Mouse (Mus musculus): ENCODE data around the gene Olfr974. TPM values are rescaled to one million over a fixed set of nuclear protein-coding genes. Genes with fewer than 3 reads are reported as not detected.
"Not testable (repeated sequence)": the region's sequence is repeated elsewhere in the genome, so short reads cannot be mapped to it uniquely, and the experiment has no call there.

Gene Olfr974
- polyA plus RNA-seq (2014; fragmentation: Nextera tagmentation; extraction: Ambion mirVana), result not detected in 2 replicates

- no peak within 1 kb of the TSS for H3K27ac ChIP-seq (ENCODE audit: low read depth, low read length)
- H3K9ac ChIP-seq (ENCODE audit: low read depth, low read length), result no peak within 1 kb of the TSS
- no peaks in the 10 kb centered on the region for H3K27me3 ChIP-seq (ENCODE audit: control insufficient read depth, insufficient read depth, low read length)
- no peak within 1 kb of the TSS for H3K4me3 ChIP-seq (ENCODE audit: low read depth, low read length)
- no peaks in the 10 kb centered on the region for H3K36me3 ChIP-seq (ENCODE audit: control insufficient read depth, insufficient read depth, low read length)
- no peaks in the 10 kb centered on the region for H3K9me3 ChIP-seq (replicated peaks; ENCODE audit: control insufficient read depth, low read length)
- no peak within 1 kb of the TSS for H3K4me2 ChIP-seq
- no peaks in the 10 kb centered on the region for H3K4me1 ChIP-seq (ENCODE audit: control insufficient read depth, insufficient read depth, low read length)
- 86% methylated on average over 1 of the region's 1 CpGs for WGBS (ENCODE audit: insufficient replicate concordance)
- no peak for ATAC-seq (replicated peaks; ENCODE audit: insufficient number of reproducible peaks, low FRiP score, low TSS enrichment)
These were observed at the start of gene Olfr974 for GRCm38 (mm10) chr9:39937201-39937600. Gene Olfr974 (plus strand): TSS chr9:39937501.

- H3K36me3 ChIP-seq (ENCODE audit: control insufficient read depth, insufficient read depth, low read length), result no peaks in the 10 kb centered on the region
- H3K4me3 ChIP-seq (ENCODE audit: low read depth, low read length), result no peak overlapping the region
- no peak overlapping the region for H3K9ac ChIP-seq (ENCODE audit: low read depth, low read length)
- no peak overlapping the region for H3K27ac ChIP-seq (ENCODE audit: low read depth, low read length)
- 70% methylated on average over 6 of the region's 6 CpGs for WGBS (ENCODE audit: insufficient replicate concordance)
- ATAC-seq (replicated peaks; ENCODE audit: insufficient number of reproducible peaks, low FRiP score, low TSS enrichment), result no peak
- no peaks in the 10 kb centered on the region for H3K9me3 ChIP-seq (replicated peaks; ENCODE audit: control insufficient read depth, low read length)
- no peak overlapping the region for H3K4me2 ChIP-seq
- H3K27me3 ChIP-seq (ENCODE audit: control insufficient read depth, insufficient read depth, low read length), result no peaks in the 10 kb centered on the region
- no peaks in the 10 kb centered on the region for H3K4me1 ChIP-seq (ENCODE audit: control insufficient read depth, insufficient read depth, low read length)
These were observed 32.2 kb upstream of the Olfr974 start for GRCm38 (mm10) chr9:39905106-39905505.

- Histone ChIP-seq H3K4me1 (ENCODE audit: control insufficient read depth, insufficient read depth, low read length) (no peaks in the 10 kb centered on the region), H3K27ac (ENCODE audit: low read depth, low read length) (no peak within 1 kb of the TSS), H3K4me3 (ENCODE audit: low read depth, low read length) (no peak within 1 kb of the TSS), H3K9ac (ENCODE audit: low read depth, low read length) (no peak within 1 kb of the TSS), H3K36me3 (ENCODE audit: control insufficient read depth, insufficient read depth, low read length) (no peaks in the 10 kb centered on the region), H3K9me3 (replicated peaks; ENCODE audit: control insufficient read depth, low read length) (no peaks in the 10 kb centered on the region), H3K4me2 (no peak within 1 kb of the TSS), H3K27me3 (ENCODE audit: control insufficient read depth, insufficient read depth, low read length) (no peaks in the 10 kb centered on the region)
- ATAC-seq (replicated peaks; ENCODE audit: insufficient number of reproducible peaks, low FRiP score, low TSS enrichment), result no peak
- WGBS (ENCODE audit: insufficient replicate concordance), result 65% methylated on average over 2 of the region's 2 CpGs
These were observed 30.3 kb upstream of the Olfr974 start, which contains the start of gene Olfr229 for GRCm38 (mm10) chr9:39907036-39907435. Gene Olfr229 (plus strand): TSS chr9:39907336.

- no peak overlapping the region for H3K4me2 ChIP-seq
- ATAC-seq (replicated peaks; ENCODE audit: insufficient number of reproducible peaks, low FRiP score, low TSS enrichment), result no peak
- no peaks in the 10 kb centered on the region for H3K9me3 ChIP-seq (replicated peaks; ENCODE audit: control insufficient read depth, low read length)
- H3K9ac ChIP-seq (ENCODE audit: low read depth, low read length), result no peak overlapping the region
- H3K4me3 ChIP-seq (ENCODE audit: low read depth, low read length), result no peak overlapping the region
- H3K4me1 ChIP-seq (ENCODE audit: control insufficient read depth, insufficient read depth, low read length), result no peaks in the 10 kb centered on the region
- no peaks in the 10 kb centered on the region for H3K27me3 ChIP-seq (ENCODE audit: control insufficient read depth, insufficient read depth, low read length)
- 66% methylated on average over 3 of the region's 3 CpGs for WGBS (ENCODE audit: insufficient replicate concordance)
- H3K36me3 ChIP-seq (ENCODE audit: control insufficient read depth, insufficient read depth, low read length), result no peaks in the 10 kb centered on the region
- H3K27ac ChIP-seq (ENCODE audit: low read depth, low read length), result no peak overlapping the region
These were observed 27.4 kb upstream of the Olfr974 start for GRCm38 (mm10) chr9:39909939-39910338.

- not testable (repeated sequence) for H3K4me3 ChIP-seq (ENCODE audit: low read depth, low read length); H3K27me3 ChIP-seq (ENCODE audit: control insufficient read depth, insufficient read depth, low read length); H3K9ac ChIP-seq (ENCODE audit: low read depth, low read length); ATAC-seq (replicated peaks; ENCODE audit: insufficient number of reproducible peaks, low FRiP score, low TSS enrichment); H3K9me3 ChIP-seq (replicated peaks; ENCODE audit: control insufficient read depth, low read length); H3K36me3 ChIP-seq (ENCODE audit: control insufficient read depth, insufficient read depth, low read length); H3K27ac ChIP-seq (ENCODE audit: low read depth, low read length); H3K4me2 ChIP-seq; H3K4me1 ChIP-seq (ENCODE audit: control insufficient read depth, insufficient read depth, low read length)
- WGBS (ENCODE audit: insufficient replicate concordance), result no CpG with 5 or more reads among the region's 4 CpGs
These were observed 9.1 kb upstream of the Olfr974 start for GRCm38 (mm10) chr9:39927975-39928836.

GRCm38 (mm10) chr9:39928837-39929236 lies 8.5 kb upstream of the Olfr974 start:
- ATAC-seq (replicated peaks; ENCODE audit: insufficient number of reproducible peaks, low FRiP score, low TSS enrichment); H3K4me2 ChIP-seq; H3K4me1 ChIP-seq (ENCODE audit: control insufficient read depth, insufficient read depth, low read length); H3K36me3 ChIP-seq (ENCODE audit: control insufficient read depth, insufficient read depth, low read length); H3K9me3 ChIP-seq (replicated peaks; ENCODE audit: control insufficient read depth, low read length); H3K9ac ChIP-seq (ENCODE audit: low read depth, low read length); H3K27ac ChIP-seq (ENCODE audit: low read depth, low read length); H3K27me3 ChIP-seq (ENCODE audit: control insufficient read depth, insufficient read depth, low read length); H3K4me3 ChIP-seq (ENCODE audit: low read depth, low read length): not testable (repeated sequence)
- WGBS (ENCODE audit: insufficient replicate concordance), result 48% methylated on average over 1 of the region's 1 CpGs

GRCm38 (mm10) chr9:39951946-39952345 lies 14.6 kb downstream of the Olfr974 start, which contains the start of gene Olfr975:
Gene Olfr975 (minus strand): TSS chr9:39952046.
- H3K27ac ChIP-seq (ENCODE audit: low read depth, low read length), result no peak within 1 kb of the TSS
- no peak within 1 kb of the TSS for H3K9ac ChIP-seq (ENCODE audit: low read depth, low read length)
- H3K9me3 ChIP-seq (replicated peaks; ENCODE audit: control insufficient read depth, low read length), result no peaks in the 10 kb centered on the region
- no peaks in the 10 kb centered on the region for H3K36me3 ChIP-seq (ENCODE audit: control insufficient read depth, insufficient read depth, low read length)
- H3K4me1 ChIP-seq (ENCODE audit: control insufficient read depth, insufficient read depth, low read length), result no peaks in the 10 kb centered on the region
- WGBS (ENCODE audit: insufficient replicate concordance), result 48% methylated on average over 1 of the region's 1 CpGs
- no peak within 1 kb of the TSS for H3K4me3 ChIP-seq (ENCODE audit: low read depth, low read length)
- no peaks in the 10 kb centered on the region for H3K27me3 ChIP-seq (ENCODE audit: control insufficient read depth, insufficient read depth, low read length)
- H3K4me2 ChIP-seq, result no peak within 1 kb of the TSS
- no peak for ATAC-seq (replicated peaks; ENCODE audit: insufficient number of reproducible peaks, low FRiP score, low TSS enrichment)

GRCm38 (mm10) chr9:39961033-39961432 lies 23.7 kb downstream of the Olfr974 start, which contains the start of gene Olfr976:
Gene Olfr976 (minus strand): TSS chr9:39961133.
- H3K27me3 ChIP-seq (ENCODE audit: control insufficient read depth, insufficient read depth, low read length); H3K36me3 ChIP-seq (ENCODE audit: control insufficient read depth, insufficient read depth, low read length); H3K4me3 ChIP-seq (ENCODE audit: low read depth, low read length); ATAC-seq (replicated peaks; ENCODE audit: insufficient number of reproducible peaks, low FRiP score, low TSS enrichment); H3K9me3 ChIP-seq (replicated peaks; ENCODE audit: control insufficient read depth, low read length); H3K4me1 ChIP-seq (ENCODE audit: control insufficient read depth, insufficient read depth, low read length); H3K9ac ChIP-seq (ENCODE audit: low read depth, low read length); H3K27ac ChIP-seq (ENCODE audit: low read depth, low read length); H3K4me2 ChIP-seq: not testable (repeated sequence)
- WGBS (ENCODE audit: insufficient replicate concordance), result 70% methylated on average over 6 of the region's 9 CpGs

All from heart, embryonic 11.5 days (tissue).